Mouse (Mus musculus) liver (tissue): ENCODE measurements around the gene Fbxw13.
"Not testable (repeated sequence)": the region's sequence is repeated elsewhere in the genome, so short reads cannot be mapped to it uniquely, and the experiment has no call there.

Source experiments
- DNase-seq: peaks from one replicate; pipeline ENCODE4 v3.0.0-alpha.2; 2020; ENCODE audit warnings: mixed read lengths

Gene Fbxw13

DNA sequence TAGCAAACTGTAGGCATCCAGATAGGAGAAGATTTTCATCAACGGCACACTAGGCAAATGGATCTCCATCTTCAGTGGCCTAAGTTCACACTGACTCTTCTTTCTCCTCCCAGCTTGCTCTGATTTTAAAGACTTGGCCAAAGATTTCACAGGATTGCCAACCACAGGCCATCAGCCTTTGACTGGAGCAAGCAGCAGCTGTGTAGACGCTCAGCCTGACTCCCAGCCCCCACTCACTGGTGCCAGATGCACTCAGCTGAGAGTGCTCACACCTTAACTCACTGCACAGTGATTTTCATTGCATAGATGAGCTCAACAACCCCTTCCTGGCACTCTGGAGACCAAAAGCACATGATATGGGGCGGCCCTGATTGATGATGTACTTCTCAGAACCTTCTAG, at the start of gene Fbxw13:
Gene Fbxw13 (minus strand): TSS at position 101 of the 400 bp plus-strand sequence.
- not testable (repeated sequence) for DNase-seq

DNA sequence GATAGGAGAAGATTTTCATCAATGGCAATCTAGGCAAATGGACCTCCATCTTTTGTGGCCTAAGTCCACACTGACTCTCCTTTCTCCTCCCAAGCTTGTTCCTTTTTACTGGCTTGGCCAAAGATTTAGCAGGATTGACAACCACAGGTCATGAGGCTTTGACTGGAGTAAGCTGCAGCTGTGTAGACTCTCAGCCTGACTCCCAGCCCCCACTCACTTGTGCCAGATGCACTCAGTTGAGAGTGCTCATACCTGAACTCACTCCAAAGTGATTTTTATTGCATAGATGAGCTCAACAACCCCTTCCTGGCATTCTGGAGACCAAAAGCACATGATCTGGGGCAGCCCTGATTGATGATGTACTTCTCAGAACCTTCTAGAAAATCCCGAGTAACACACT, 38.9 kb upstream of the Fbxw13 start, which contains the start of gene Fbxw20:
Gene Fbxw20 (minus strand): TSS at position 101 of the 400 bp plus-strand sequence.
- no peak for DNase-seq

DNA sequence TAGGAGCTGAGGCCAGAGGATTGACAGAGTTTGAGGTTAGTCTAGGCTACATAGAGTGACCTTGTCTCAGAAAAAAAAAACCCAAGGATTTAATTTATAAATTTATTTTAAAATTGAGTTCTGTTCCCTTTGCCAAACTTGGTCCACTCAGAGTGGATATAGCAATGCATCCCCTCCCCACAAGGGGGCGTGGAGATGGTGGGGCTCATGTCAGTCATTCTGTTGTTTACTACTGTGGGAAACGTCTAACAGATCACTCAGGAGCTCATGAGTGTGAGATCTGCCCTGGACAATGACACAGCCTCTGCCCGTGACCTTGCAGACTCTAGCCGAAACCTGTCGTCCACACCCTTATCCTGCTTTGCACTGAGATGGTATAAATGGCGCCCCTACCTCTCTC, 22.7 kb upstream of the Fbxw13 start:
- DNase-seq = no peak

DNA sequence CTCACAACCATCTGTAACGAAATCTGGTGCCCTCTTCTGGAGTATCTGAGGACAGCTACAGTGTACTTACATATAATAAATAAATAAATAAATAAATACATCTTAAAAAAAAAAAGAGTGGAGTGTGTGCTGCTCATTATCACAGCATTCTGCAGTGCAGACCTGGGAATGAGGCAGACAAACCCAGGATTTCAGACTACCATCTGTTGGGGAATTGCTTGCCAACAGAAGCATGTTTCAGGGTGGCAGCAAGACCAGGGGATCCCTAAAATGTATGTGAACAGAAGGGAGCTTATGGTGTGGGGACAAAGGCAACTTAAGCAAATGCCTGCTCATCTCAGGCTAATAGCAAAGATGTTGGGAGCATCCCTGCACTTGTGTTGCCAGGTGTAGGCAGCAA, 5.6 kb upstream of the Fbxw13 start:
- DNase-seq = not testable (repeated sequence)

DNA sequence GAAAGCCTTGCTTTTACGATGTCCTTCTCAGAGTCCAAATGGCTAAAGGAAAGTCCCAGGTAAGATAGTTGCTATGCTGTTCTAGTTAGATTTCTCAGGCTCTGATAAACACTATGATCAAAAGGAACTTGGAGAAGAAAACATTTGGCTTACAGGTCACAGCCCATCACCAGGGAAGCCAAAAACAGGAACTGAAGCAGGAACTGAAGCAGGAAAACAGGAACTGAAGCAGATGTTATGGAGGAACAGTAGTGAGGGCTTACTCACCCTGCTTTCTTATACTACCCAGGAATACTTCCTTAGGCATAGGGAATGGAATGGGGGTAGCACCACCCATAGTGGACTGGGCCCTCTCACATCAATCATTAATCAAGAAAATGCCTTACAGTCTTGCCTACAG, 4.6 kb upstream of the Fbxw13 start:
- DNase-seq = no peak

DNA sequence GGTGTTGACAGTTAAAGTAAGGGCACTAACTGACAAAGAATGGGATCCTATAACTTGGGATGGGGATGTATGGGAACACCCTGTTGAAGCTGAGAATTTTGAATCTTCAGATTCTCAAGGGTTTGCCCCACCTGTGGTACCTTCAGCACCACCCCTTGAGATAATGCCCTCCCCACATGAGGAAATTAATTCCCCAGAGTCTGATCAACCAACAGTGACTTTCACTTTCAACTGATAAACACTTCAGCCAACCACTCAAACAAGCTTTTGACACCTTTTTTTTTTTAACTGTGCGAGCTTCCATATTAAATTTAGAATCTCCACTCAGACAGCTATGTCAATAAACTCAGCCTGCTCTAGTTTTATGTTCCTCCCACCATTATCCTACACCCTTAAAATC, 3.6 kb upstream of the Fbxw13 start:
- DNase-seq = no peak

DNA sequence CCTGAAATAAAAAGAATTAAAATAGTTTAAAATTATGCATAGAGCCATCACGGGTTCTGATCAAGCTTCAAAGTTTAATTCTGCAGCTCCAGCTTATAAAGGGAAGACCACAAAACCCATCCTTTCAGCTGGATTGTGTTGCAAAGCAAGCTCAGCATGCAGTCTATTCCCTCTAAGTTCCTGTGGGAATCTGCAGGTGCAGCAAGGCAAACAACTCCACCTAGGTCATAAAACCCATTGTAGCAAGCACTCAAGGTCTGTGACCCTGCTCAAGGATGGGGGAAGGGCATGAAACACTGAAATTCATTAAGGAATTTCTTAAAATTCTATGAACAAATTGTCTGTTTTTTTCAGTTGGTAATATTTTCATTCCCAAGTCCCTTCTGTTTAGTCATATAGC, 18.6 kb downstream of the Fbxw13 start:
- no peak for DNase-seq

DNA sequence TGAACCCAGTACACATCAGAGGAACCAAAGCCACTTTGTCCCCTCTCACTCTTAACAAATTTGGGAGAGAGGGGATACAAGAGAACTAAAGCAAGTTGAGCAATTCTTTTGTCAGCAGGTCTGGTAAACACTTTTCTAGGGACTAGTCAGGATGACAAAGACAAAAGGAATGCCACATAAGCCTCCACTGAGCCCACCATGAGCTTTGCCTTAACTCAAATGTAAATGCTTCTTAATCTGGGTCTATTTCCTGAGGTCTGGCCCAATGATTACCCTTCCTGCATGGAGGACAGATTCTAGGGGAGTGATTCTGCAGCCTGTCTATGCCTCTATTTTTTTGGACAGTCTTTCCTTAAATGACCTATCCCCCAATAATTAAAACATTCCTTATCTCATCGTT, 19.5 kb downstream of the Fbxw13 start:
- no peak for DNase-seq

DNA sequence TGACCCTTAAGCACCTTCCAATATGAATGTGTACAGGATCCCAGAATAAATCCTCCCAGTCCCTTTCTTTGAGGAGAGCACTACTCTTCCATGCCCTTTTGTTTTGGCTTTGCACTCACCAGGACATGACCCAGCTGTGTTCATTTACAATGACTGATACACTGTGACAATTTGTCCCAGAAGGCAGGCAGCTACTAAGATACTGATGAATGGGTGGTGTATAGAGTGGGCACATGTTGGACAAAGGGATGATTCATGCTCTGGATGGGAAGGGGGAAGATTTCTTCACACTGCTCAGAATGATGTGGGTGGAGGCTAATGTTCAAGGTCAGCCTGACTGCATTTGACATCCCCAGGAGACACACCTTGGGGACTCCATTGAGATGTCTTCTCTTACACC, 28.5 kb downstream of the Fbxw13 start:
- no peak for DNase-seq

DNA sequence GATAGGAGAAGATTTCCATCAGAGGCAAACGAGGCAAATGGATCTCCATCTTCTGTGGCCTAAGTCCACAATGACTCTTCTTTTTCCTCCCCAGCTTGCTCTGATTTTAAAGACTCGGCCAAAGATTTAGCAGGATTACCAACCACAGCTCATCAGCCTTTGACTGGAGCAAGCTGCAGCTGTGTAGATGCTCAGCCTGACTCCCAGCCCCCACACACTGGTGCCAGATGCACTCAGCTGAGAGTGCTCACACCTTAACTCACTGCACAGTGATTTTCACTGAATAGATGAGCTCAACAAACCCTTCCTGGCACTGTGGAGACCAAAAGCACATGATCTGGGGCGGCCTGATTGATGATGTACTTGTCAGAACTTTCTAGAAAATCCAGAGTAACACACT, 33.8 kb downstream of the Fbxw13 start, which contains the start of gene Fbxw21:
Gene Fbxw21 (minus strand): TSS at position 101 of the 400 bp plus-strand sequence.
- no peak for DNase-seq

DNA sequence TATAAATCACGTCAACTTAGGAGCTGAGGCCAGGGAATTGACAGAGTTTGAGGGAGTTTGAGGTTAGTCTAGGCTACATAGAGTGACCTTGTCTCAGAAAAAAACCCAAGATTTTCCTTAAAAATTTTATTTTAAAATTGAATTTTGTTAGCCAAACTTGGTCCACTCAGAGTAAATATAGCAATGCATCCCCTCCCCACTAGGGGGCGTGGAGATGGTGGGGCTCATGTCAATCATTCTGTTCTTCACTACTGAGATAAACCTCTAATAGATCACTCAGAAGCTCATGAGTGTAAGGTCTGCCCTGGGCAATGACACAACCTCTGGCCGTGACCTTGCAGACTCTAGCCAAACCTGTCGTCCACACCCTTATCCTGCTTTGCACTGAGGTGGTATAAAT, 55.4 kb downstream of the Fbxw13 start:
- not testable (repeated sequence) for DNase-seq

DNA sequence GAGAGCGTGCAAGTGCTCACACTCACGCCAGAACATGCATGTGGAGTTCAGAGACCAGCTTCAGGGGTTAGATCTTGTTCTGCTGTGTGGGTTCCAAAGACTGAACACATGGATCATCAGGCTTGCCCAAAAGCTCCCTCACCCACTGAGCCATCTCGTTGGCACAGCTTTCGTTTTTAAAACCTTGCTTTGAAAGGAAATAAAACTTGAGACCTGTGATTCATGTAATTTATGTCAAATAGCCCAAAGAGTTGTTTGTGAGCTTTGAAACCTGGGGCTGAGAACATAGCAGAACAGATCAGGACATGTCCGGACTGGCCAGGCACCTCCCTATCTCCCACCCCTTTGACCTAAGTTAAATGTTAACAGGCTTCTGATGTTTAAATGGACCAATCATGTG, 65.7 kb downstream of the Fbxw13 start:
- DNase-seq = no peak
